Mouse (Mus musculus) lung, postnatal 0 days (tissue): ENCODE results near the gene Gm49358.

Source experiments
- CTCF ChIP-seq: IDR thresholded peaks from 2 replicates; pipeline ENCODE4 v1.5.1; 2016; ENCODE audit warnings: antibody characterized with exemption, mild to moderate bottlenecking
- EP300 ChIP-seq: IDR thresholded peaks from 2 replicates; pipeline ENCODE4 v1.6.1; 2016; ENCODE audit warnings: antibody characterized with exemption, mild to moderate bottlenecking, control low read depth

DNA sequence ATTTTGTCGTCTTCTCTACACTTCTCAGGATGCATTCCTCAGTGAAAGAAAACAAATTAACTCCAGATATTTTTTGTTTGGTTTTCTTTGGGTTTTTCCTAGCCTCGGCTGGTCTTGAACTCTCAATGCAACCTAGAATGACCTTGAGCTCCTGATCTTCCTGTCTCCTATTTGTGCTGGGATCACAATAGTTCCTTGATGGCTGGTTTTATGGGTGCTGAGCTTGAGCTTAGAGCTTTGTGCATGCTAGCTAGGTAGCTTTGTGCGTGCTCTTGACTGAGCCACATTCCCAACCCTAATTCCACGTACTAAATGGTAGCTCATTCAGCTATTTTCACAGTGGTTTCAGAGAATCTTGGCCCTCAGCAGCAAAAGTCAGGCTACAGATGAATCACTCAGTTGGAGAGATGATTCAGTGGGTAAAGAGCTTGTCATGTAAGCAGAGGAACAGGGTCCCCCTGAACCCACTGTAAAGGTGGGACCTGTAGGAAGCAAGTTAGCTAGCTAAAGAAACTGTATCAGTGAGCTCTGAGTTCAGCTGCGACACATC, 20.4 kb downstream of the Gm49358 start:
- TF ChIP-seq CTCF (no peak), EP300 (no peak)
